Mouse (Mus musculus) gastrocnemius, postnatal 25 days (tissue): ENCODE results near the gene Bpifb1. TPM values are rescaled to one million over a fixed set of nuclear protein-coding genes. Genes with fewer than 3 reads are reported as not detected.
"Not testable (repeated sequence)": the region's sequence is repeated elsewhere in the genome, so short reads cannot be mapped to it uniquely, and the experiment has no call there.

Source experiments
- DNase-seq: peaks from one replicate; pipeline ENCODE4 v3.0.0; 2022
- total RNA-seq, 2 experiments: library from RNA; stranded (reverse); gene quantifications; 1 replicate in 1 of 2; 2 replicates in 1 of 2; pipeline ENCODE4 v1.2.3; 2021

Gene Bpifb1
- total RNA-seq, 2 experiments from 2014 or later = not detected

DNA sequence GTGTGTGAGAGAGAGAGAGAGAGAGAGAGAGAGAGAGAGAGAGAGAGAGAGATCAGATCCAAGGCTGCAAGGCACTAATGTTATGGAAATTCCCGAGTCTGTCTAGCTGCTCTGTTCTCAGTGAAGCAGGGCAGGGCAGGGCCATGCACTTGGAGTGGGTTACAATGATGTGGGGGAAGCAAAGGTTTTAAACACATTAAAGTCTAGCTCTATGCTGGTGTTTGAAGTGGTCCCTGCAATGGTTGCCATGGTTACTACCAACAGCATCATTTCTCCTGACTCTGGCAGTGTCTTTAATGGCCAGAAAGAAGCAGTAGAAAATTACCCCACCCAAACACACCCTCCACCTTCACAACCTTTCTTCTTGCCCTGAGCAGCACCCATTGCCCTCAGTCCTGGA lies 20.5 kb downstream of the Bpifb1 start:
- no peak for DNase-seq

DNA sequence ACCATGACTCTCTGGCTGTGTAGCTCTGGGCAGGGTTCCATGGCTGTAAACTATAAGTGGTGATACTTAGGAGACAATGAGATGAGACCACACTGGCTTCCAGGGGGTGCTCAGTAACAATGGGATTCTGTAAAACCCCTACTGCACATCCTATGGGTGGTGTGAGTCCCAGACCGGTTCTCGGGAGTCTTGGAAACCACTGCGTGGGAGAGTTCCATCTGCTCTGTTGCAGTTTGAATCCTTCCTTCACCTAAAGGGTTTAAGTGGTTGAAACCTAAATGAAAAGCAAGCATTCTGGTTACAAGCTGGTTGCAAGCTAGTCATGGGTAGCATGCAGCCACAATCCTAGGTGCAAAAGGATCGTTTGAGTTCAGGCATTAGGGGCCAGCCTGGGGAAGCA lies 21.3 kb downstream of the Bpifb1 start:
- DNase-seq = no peak

DNA sequence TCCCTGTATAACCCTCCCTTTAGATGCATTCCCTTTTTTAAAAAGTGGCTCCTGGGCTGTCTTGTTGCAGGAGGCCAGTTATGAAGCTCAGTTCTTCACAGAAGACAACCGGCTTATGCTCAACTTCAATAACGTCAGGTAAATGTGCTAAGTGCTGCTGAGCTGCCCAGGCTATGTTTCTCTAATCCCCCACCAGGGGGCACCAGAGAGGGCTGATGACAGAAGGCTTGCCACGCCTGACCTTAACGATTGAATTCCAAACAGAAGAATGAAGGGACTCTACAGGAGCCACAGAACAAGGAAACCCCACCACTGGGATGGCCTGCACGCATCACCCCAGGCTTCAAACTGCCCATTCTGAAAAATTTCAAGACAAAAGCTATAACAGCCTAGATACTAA lies 24.6 kb downstream of the Bpifb1 start:
- DNase-seq = no peak

DNA sequence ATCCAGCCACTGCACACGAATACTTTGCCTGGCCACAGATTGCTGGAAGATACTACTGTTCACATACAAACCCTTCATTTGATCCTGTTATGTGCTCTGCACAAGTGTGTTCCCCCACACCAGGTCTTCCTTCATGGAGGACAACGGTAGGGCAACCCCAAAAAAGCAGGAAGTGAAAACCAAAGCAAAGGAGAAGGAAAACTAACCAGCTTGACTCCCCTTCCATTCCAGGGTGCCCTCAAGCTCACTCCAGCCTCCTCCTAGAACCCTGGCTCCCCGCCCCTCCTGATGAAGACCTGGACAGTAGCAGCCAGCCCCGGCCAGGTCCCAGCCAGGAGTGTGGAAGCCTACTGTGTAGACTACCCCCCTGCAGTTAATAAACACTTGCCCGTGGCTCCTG lies 29.3 kb downstream of the Bpifb1 start:
- DNase-seq = no peak

DNA sequence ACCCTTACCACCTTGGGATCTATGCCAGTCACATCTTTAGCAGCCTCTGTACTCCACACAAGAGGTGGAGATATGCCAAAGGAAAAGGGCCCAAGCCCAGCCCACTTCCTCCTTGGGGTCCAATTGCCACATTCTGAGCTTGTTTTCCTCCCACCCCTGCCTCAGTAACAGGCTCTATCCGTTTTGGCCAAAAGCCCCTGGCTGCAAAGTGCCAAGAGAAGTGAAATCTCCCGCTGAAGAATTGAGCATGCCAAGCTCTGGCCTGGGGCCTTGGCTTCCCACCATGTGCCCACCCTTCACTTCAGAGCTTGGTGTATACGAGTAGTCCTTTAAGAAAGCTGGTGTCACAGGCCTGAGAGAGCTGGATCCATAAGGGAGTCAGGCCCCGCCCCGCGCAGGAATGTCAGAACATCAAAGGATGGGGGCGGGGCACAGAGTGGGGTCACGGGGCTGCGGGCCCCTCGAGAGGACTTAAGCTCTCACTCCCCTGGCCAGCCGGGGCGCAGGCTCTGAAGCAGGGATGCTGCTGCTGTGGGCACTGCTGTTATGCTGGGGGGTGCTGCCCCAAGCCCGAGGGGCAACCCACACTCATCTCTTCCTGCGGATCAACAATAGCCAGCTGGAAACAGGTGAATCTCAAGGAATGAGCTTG lies 32.8 kb downstream of the Bpifb1 start, which contains the start of gene Bpifb5:
TSS of gene Bpifb5 (plus strand) at position 478 of the 652 bp plus-strand sequence.
- DNase-seq = no peak

DNA sequence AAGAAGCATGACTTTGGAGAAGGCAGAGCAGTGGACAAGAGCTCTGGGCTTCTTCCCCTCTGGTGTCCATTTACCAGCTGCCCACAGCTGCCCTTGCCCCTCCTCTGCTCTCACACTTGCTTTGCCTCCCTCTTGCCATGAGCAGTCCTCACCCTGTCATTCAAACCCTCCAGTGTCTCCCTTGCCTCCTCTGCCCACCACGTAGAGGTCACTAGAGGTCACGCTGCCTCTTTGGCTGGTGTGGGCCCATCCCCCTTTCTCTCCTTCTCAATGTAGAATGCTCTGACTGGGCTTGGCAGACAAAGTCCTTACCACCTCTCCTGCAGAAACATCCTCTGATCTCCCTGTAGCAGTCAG lies 33.3 kb downstream of the Bpifb1 start:
- DNase-seq = no peak

DNA sequence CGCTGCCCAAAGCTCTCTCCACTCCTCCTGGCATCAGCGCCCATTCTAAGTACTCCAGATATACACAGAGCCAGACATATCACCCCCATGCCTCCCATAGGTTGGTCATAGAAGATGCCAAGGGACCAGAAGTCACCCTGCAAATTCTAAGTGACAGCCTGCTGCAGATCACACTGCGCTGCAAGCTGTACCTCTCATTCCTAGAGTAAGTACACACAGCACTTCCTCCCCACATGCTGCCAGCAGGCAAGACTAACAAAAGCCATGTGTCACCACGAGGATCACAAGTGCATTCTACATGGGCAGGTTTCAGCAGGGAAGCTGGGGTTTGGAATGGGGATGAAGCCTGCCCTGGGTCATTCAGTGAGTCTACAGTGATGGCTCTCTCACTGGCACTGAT lies 36.4 kb downstream of the Bpifb1 start:
- no peak for DNase-seq

DNA sequence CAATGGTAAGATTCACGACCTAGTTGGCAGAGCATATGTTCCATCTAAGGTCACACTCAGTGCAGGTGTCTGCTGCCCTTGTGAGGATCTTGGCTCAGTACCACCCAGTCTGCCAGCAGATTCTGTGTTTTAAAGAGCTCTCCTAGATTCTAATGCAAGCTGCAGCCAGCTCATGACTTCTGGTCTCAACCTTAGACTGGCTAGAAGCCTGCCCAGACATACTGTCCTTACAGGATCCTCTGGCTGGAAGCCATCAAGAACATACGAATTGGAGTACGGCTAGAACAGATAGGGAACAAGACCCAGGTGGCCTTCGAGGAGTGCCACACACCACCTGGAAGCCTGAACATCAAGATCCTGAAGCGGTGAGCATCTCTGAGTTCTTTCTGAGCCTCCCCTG lies 37.2 kb downstream of the Bpifb1 start:
- no peak for DNase-seq

DNA sequence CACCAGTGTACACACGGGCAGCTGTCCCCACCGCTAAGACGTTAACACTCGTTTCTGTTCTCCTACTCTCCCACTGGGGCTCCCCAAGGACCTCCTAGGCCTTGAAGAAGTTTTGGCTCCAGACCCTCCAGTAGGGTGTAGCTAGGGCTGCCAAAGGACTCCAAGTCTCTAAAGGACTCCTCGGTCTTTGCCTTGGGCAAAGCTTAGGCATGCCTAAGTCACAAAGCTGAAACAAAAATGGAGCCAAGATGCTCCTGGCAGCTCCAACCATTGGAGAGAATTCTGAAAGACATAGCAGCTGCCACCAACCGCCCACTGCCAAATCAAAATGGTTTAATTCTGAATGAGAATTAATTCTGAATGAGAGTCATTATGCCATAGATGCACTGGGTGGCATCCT lies 42.8 kb downstream of the Bpifb1 start:
- DNase-seq = no peak

DNA sequence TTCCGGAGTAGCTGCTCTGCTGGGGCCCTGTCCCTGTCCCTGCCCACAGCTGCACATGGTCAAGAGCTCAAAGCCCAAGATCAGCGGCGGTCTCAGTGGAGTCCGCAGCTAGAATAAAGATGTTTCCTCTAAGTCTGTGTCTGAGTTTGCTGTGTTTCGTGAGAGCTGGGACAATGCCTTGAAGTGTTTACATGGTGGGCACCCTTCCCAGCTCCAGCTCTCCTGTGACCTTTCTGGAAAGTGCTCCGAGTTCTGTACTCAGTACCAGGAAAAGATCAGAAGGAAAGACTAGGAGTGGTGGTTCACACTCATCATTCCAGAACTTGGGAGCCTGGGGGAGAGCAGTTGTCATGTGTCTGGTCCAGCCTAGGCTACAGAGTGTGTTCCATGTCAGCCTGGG lies 50.2 kb downstream of the Bpifb1 start:
- DNase-seq = no peak

DNA sequence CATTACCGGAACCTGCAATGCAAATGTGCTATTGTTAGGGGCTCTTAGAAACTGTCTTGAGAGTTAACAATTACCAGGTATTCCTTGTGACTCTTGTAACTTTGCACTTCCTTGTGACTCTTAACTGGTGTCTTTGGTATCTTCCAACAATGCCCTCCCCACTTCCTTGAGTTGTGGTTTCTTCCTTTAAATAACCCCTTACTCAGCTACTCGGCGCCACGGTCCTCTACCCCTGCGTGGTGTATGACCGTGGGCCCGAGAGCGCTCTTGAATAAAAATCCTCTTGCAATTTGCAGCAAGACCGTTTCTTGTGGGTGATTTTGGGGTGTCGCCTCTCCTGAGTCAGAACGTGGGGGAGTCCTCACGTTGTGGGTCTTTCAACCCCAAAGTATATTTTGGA lies 52.1 kb downstream of the Bpifb1 start:
- not testable (repeated sequence) for DNase-seq

DNA sequence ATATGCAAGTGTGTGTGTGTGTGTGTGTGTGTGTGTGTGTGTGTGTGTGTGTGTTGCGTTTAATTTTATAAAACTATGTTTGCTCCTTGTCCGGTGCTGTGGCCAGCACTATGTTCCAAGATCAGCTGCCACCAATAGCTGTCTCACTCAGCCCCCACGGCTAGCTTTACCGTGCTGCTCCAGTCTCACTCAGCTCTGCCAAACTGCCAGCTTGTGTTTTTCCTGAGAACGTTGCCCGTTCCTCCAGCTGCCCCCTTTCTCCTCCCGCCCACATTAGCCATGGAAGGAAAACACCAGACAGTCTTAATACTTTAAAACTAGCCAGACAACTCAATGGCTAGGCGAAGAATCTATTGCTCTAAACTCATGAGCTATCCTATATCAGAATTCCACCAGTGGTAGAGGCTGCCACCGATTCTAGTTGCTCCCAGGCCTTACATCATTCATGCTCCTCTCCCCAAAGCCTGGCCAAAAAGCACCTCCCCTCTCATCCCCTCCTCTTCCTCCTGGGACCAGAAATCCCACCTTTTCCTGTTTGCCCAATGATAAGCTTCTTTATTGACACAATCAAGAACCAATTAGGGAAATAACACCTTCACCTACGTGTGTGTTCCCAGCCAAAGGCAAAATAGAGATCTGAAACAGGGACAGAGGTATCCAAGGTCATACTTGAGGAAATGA lies 52.9 kb downstream of the Bpifb1 start:
- DNase-seq = no peak

DNA sequence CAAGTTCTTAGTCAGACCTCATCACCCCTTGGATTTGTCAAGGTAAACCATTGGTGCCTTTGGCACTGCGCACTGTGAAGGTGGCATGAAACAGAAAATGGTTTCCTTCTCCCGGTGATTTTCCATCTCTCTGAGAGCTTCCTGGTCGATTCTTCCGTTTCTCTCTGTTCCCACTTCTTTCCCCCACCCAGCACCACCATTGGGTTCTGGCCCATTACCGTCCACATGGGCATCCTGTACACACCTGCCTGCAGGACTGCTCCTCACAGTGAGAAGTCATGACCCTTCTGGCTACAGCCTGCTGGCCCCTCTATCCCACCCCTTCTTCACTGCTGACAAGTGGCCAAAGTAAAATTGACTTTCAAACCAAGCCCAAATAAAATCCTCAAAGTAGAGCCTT lies 54.7 kb downstream of the Bpifb1 start:
- DNase-seq = no peak

DNA sequence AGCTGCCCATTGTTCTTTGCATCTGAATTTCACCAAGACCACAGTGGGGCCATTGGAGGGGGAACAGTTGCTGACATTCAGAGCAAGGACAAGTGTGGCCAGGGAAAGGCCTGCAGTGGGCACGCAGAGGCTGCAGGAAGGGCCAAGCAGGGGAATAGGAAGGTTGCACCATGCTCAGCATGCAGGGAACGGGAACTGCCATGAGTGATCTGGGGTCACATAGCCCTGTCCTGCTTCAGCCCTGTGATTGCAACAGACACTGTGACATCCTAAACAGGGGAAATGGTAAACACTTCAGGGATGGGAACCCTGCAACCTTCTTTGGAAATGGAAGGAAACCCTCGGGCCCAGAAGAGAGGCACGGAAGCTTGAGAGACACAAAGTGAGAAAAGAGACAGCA lies 64.6 kb downstream of the Bpifb1 start:
- DNase-seq = not testable (repeated sequence)

DNA sequence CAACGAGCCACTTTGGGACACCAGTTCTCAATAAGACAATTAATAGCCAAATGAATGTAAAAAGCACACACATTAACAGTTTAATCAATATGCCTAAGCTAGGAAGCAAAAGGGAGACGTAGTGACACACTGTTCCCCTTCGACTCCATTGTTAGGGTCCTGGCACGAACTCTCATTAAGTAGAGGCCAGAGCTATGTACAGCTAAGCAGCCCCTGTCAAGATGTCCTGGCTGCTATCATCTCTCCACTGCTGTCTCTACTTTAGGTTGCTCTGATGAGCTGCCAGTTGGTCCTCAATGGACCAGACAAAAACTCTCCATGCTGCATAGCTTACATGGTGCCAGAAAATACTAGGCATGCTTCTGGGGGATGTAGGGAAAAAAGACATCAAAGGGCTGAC lies 65.2 kb downstream of the Bpifb1 start:
- no peak for DNase-seq

DNA sequence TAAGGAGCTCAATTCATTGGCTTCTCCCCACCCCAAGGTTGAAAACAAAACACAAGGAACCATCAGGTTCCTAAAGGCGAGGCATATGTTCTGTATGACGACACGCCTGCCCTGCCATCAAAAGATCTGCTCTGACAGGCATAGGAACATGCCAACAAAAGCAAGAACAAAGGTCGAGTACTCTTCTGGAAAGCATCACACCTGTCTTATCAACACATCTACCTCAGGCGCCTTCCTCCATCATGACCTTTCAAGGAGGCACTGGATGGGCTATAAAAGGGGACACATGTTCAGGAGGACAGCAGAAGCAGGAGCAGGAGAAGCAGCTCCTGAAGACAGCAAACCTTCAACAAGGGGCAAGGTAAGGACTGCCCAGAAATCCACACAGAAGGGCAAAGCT lies 66.9 kb downstream of the Bpifb1 start, which contains the start of gene Bpifb9a:
TSS of gene Bpifb9a (plus strand) at position 301 of the 400 bp plus-strand sequence.
- DNase-seq = not testable (repeated sequence)

DNA sequence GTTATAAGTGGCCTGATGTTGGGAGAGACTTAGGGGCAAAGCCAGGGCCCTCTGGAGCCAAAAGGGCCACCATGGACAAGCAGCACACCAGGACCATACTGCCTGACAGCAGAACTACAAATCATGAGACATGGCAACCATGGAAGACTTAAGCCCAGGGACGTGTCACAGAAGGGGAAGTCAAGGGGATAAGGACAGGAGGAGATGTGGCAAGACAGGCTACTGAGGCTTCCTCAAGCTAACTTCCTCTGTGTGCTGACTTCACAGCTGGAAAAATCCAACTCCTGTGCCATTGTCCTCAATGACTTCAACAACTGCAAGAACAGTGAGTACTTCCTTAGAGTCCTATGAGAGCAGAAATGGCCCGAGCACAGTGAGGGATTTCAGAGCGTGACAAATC lies 73.8 kb downstream of the Bpifb1 start:
- not testable (repeated sequence) for DNase-seq

Other genes starting within 250 kb of the Bpifb1 start
- not detected for gene Bpifa6, start 215.9 kb upstream of the Bpifb1 start, total RNA-seq
- gene Bpifa2, start 182.6 kb upstream of the Bpifb1 start, total RNA-seq = not detected
- gene Bpifa3, start 60.5 kb upstream of the Bpifb1 start, total RNA-seq = not detected
- gene Bpifa1, start 47.9 kb upstream of the Bpifb1 start, total RNA-seq = not detected
- not detected for gene Bpifa5, start 28.2 kb upstream of the Bpifb1 start, total RNA-seq
- gene Bpifb5, start 32.9 kb downstream of the Bpifb1 start, total RNA-seq = not detected
- gene Bpifb9a, start 67.0 kb downstream of the Bpifb1 start, total RNA-seq = not detected
- gene Bpifb9b, start 116.4 kb downstream of the Bpifb1 start, total RNA-seq = not detected
- 10 to 100 TPM; 11.0 to 12.3 TPM for gene Cdk5rap1, start 182.2 kb downstream of the Bpifb1 start, total RNA-seq
- gene Snta1, start 217.3 kb downstream of the Bpifb1 start, total RNA-seq = 100 to 1,000 TPM; 190 to 200 TPM
- 10 to 100 TPM in 1 of 2 experiments, 1 to 10 TPM in 1; 9.9 to 10.7 TPM for gene Cbfa2t2, start 245.7 kb downstream of the Bpifb1 start, total RNA-seq